Mouse (Mus musculus): ENCODE data around the gene Ank3. TPM values are rescaled to one million over a fixed set of nuclear protein-coding genes. Genes with fewer than 3 reads are reported as not detected.

The Ank3 gene
- polyA plus RNA-seq, 1 experiment, result 9.3 TPM

- H3K4me1 ChIP-seq (ENCODE audit: control insufficient read depth, insufficient read depth, low read length), result no peaks in the 10 kb centered on the region; the same call in 1 of the 2 replicates
- TF ChIP-seq CTCF (IDR thresholded peaks at IDR 0.05; ENCODE audit: control insufficient read depth, insufficient read depth, low read length) (no peak), POLR2A (IDR thresholded peaks at IDR 0.05; ENCODE audit: borderline replicate concordance, control insufficient read depth, low read depth, low read length) (no peak)
- 85% methylated on average over 10 of the region's 10 CpGs for WGBS
Observed at GRCm38 (mm10) chr10:69527318-69527717, 128.7 kb downstream of the Ank3 start.

GRCm38 (mm10) chr10:69528746-69529145 is 130.2 kb downstream of the Ank3 start:
- WGBS, result 75% methylated on average over 4 of the region's 4 CpGs
- TF ChIP-seq CTCF (IDR thresholded peaks at IDR 0.05; ENCODE audit: control insufficient read depth, insufficient read depth, low read length) (no peak), POLR2A (IDR thresholded peaks at IDR 0.05; ENCODE audit: borderline replicate concordance, control insufficient read depth, low read depth, low read length) (no peak)
- no peak overlapping the region for H3K27ac ChIP-seq (ENCODE audit: control insufficient read depth, insufficient read depth, low read depth, low read length, poor library complexity)
- H3K4me1 ChIP-seq (ENCODE audit: control insufficient read depth, insufficient read depth, low read length), result no peaks in the 10 kb centered on the region
- H3K4me3 ChIP-seq (replicated peaks; ENCODE audit: control insufficient read depth, low read depth, low read length), result no peak overlapping the region

More at GRCm38 (mm10) chr10:69527318-69527717, 128.7 kb downstream of the Ank3 start:
- no peak overlapping the region for H3K4me3 ChIP-seq (replicated peaks; ENCODE audit: control insufficient read depth, low read depth, low read length)
- no peak overlapping the region for H3K27ac ChIP-seq (ENCODE audit: control insufficient read depth, insufficient read depth, low read depth, low read length, poor library complexity)

- Histone ChIP-seq H3K27ac (ENCODE audit: control insufficient read depth, insufficient read depth, low read depth, low read length, poor library complexity) (no peak overlapping the region), H3K4me1 (ENCODE audit: control insufficient read depth, insufficient read depth, low read length) (no peaks in the 10 kb centered on the region), H3K4me3 (replicated peaks; ENCODE audit: control insufficient read depth, low read depth, low read length) (no peak overlapping the region)
- TF ChIP-seq POLR2A (IDR thresholded peaks at IDR 0.05; ENCODE audit: borderline replicate concordance, control insufficient read depth, low read depth, low read length), result no peak
- TF ChIP-seq CTCF (IDR thresholded peaks at IDR 0.05; ENCODE audit: control insufficient read depth, insufficient read depth, low read length), result no peak
- 79% methylated on average over 6 of the region's 6 CpGs for WGBS
Observed at GRCm38 (mm10) chr10:69530326-69530725, 131.8 kb downstream of the Ank3 start.

- TF ChIP-seq CTCF (IDR thresholded peaks at IDR 0.05; ENCODE audit: control insufficient read depth, insufficient read depth, low read length) (no peak), POLR2A (IDR thresholded peaks at IDR 0.05; ENCODE audit: borderline replicate concordance, control insufficient read depth, low read depth, low read length) (no peak)
- 70% methylated on average over 5 of the region's 5 CpGs for WGBS
- Histone ChIP-seq H3K27ac (ENCODE audit: control insufficient read depth, insufficient read depth, low read depth, low read length, poor library complexity) (no peak overlapping the region), H3K4me1 (ENCODE audit: control insufficient read depth, insufficient read depth, low read length) (no peaks in the 10 kb centered on the region), H3K4me3 (replicated peaks; ENCODE audit: control insufficient read depth, low read depth, low read length) (no peak overlapping the region)
Observed at GRCm38 (mm10) chr10:69531569-69531968, 133.0 kb downstream of the Ank3 start.

- no peak overlapping the region for H3K4me3 ChIP-seq (replicated peaks; ENCODE audit: control insufficient read depth, low read depth, low read length)
- no peak for TF ChIP-seq CTCF (IDR thresholded peaks at IDR 0.05; ENCODE audit: control insufficient read depth, insufficient read depth, low read length)
- 78% methylated on average over 10 of the region's 10 CpGs for WGBS
- H3K27ac ChIP-seq (ENCODE audit: control insufficient read depth, insufficient read depth, low read depth, low read length, poor library complexity), result no peak overlapping the region
- H3K4me1 ChIP-seq (ENCODE audit: control insufficient read depth, insufficient read depth, low read length), result no peaks in the 10 kb centered on the region
Observed at GRCm38 (mm10) chr10:69532169-69532730, 133.7 kb downstream of the Ank3 start.

GRCm38 (mm10) chr10:69533505-69534388 is 135.2 kb downstream of the Ank3 start:
- TF ChIP-seq CTCF (IDR thresholded peaks at IDR 0.05; ENCODE audit: control insufficient read depth, insufficient read depth, low read length), result no peak
- no peak for TF ChIP-seq POLR2A (IDR thresholded peaks at IDR 0.05; ENCODE audit: borderline replicate concordance, control insufficient read depth, low read depth, low read length)
- no peaks in the 10 kb centered on the region for H3K4me1 ChIP-seq (ENCODE audit: control insufficient read depth, insufficient read depth, low read length)
- H3K27ac ChIP-seq (ENCODE audit: control insufficient read depth, insufficient read depth, low read depth, low read length, poor library complexity), result no peak overlapping the region
- H3K4me3 ChIP-seq (replicated peaks; ENCODE audit: control insufficient read depth, low read depth, low read length), result no peak overlapping the region
- WGBS, result 10% methylated on average over 22 of the region's 22 CpGs

GRCm38 (mm10) chr10:69534716-69535115 is 136.1 kb downstream of the Ank3 start:
- H3K27ac ChIP-seq (ENCODE audit: control insufficient read depth, insufficient read depth, low read depth, low read length, poor library complexity), result no peak overlapping the region
- WGBS, result 80% methylated on average over 9 of the region's 9 CpGs
- no peaks in the 10 kb centered on the region for H3K4me1 ChIP-seq (ENCODE audit: control insufficient read depth, insufficient read depth, low read length)
- TF ChIP-seq CTCF (IDR thresholded peaks at IDR 0.05; ENCODE audit: control insufficient read depth, insufficient read depth, low read length) (no peak), POLR2A (IDR thresholded peaks at IDR 0.05; ENCODE audit: borderline replicate concordance, control insufficient read depth, low read depth, low read length) (no peak)
- no peak overlapping the region for H3K4me3 ChIP-seq (replicated peaks; ENCODE audit: control insufficient read depth, low read depth, low read length)

- H3K4me1 ChIP-seq (ENCODE audit: control insufficient read depth, insufficient read depth, low read length), result no peaks in the 10 kb centered on the region
- no peak overlapping the region for H3K4me3 ChIP-seq (replicated peaks; ENCODE audit: control insufficient read depth, low read depth, low read length)
- TF ChIP-seq POLR2A (IDR thresholded peaks at IDR 0.05; ENCODE audit: borderline replicate concordance, control insufficient read depth, low read depth, low read length), result no peak
- TF ChIP-seq CTCF (IDR thresholded peaks at IDR 0.05; ENCODE audit: control insufficient read depth, insufficient read depth, low read length), result no peak
- H3K27ac ChIP-seq (ENCODE audit: control insufficient read depth, insufficient read depth, low read depth, low read length, poor library complexity), result no peak overlapping the region
- 76% methylated on average over 15 of the region's 15 CpGs for WGBS
Observed at GRCm38 (mm10) chr10:69535123-69535930, 136.8 kb downstream of the Ank3 start.
